Comparison of ENCODE assay signal across 18 mouse cellular contexts in the genomic region with DNA sequence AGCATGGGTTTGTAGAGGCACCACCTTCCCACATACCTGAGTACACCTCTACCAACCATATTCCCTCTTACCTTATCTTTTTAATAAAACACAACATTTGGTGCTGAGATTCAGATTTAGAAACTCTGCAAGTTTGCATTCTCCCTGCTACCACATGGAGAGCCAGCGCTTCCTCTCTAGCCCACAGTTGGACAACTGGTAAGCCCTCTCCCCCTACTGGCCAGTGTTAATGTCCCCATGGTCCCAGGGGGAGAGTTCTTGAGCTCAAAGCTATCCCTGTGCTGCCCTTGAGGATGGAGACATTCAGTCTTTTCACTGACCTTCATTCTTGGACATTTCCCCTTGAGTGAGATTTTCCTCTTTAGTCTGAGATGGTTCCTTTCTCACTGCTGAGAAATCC. TPM values are rescaled to one million over a fixed set of nuclear protein-coding genes. Genes with fewer than 3 reads are reported as not detected.
"Had no signal": no experiment of that assay in that cellular context is flagged by ENCODE, and none has a peak within 500 bp of the region (broad histone marks: within the 10 kb centered on the region; RNA-seq: fewer than 3 reads in every experiment).

No protein-coding gene starts in this region.

- H3K27me3 ChIP-seq: intestine, embryonic 15.5 days; limb, embryonic 15.5 days; liver, embryonic 13.5 days; megakaryocyte, embryonic 14.5 days; midbrain, embryonic 15.5 days; neural tube, embryonic 12.5 days had no signal

- DNase-seq: kidney, adult 8-10 months; kidney, postnatal 10 days; kidney, postnatal 4 days; liver, embryonic 13.5 days; lung, adult 18-20 months; lung, postnatal 4 days; thymus, adult 18-20 months; thymus, postnatal 14 days had no signal

- H3K9ac ChIP-seq: intestine, embryonic 15.5 days; limb, embryonic 15.5 days; liver, embryonic 13.5 days; midbrain, embryonic 15.5 days; neural tube, embryonic 12.5 days had no signal

- H3K4me2 ChIP-seq: intestine, embryonic 15.5 days; limb, embryonic 15.5 days; liver, embryonic 13.5 days; midbrain, embryonic 11.5 days; midbrain, embryonic 15.5 days; neural tube, embryonic 12.5 days had no signal

- H3K4me1 ChIP-seq: intestine, embryonic 15.5 days; limb, embryonic 15.5 days; liver, embryonic 13.5 days; midbrain, embryonic 15.5 days; neural tube, embryonic 12.5 days had no signal

- H3K4me3 ChIP-seq: intestine, embryonic 15.5 days; left cerebral cortex, adult 2 months; limb, embryonic 15.5 days; liver, embryonic 13.5 days; megakaryocyte, embryonic 14.5 days; midbrain, embryonic 15.5 days; neural tube, embryonic 12.5 days had no signal

- ATAC-seq: intestine, embryonic 15.5 days; midbrain, embryonic 15.5 days had no signal

- H3K27ac ChIP-seq: intestine, embryonic 15.5 days; left cerebral cortex, adult 2 months; limb, embryonic 15.5 days; liver, embryonic 13.5 days; midbrain, embryonic 15.5 days; neural tube, embryonic 12.5 days had no signal

- H3K9me3 ChIP-seq: intestine, embryonic 15.5 days; limb, embryonic 15.5 days; liver, embryonic 13.5 days; megakaryocyte, embryonic 14.5 days; midbrain, embryonic 15.5 days; neural tube, embryonic 12.5 days had no signal

- H3K36me3 ChIP-seq: intestine, embryonic 15.5 days; limb, embryonic 15.5 days; liver, embryonic 13.5 days; midbrain, embryonic 15.5 days; neural tube, embryonic 12.5 days had no signal

RNA-seq across cellular contexts. Expression of gene Clec2g, which starts 26.9 kb away (rescaled TPM):
- total RNA-seq: left cerebral cortex, postnatal 25 days; neutrophil, adult 5-6 weeks had no signal
- polyA plus RNA-seq: intestine, embryonic 15.5 days; limb, embryonic 11.5 days; liver, embryonic 13.5 days; midbrain, embryonic 11.5 days; midbrain, embryonic 15.5 days; neural tube, embryonic 12.5 days had no signal
